Mouse (Mus musculus): ENCODE data around the gene Rasal1. TPM values are rescaled to one million over a fixed set of nuclear protein-coding genes. Genes with fewer than 3 reads are reported as not detected.
A peak's percentile ranks its signal among the peaks of the same experiment; 100 is the strongest.

Gene Rasal1
- polyA plus RNA-seq, 1 experiment: 20.0 TPM

DNA sequence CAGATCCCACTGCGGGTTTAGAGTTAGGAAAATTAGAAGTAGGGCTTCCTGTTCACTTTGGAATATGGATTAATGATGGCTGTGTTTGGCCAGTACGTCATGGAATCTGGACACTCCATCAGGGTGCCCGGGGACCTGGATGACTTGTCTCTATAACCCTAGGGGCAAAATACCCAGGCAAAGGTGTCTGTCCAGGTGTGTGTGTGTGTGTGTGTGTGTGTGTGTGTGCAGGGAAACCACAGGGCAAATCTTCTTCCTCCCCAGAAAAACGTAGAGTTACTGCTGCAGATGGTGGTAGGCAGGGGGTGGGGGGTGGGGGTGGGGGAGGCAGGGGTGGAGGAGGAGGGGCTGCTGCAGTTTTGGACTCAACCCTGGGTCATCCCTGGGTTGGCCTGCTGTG lies 1.3 kb upstream of the Rasal1 start:
- Histone ChIP-seq H3K27ac (ENCODE audit: control insufficient read depth, insufficient read depth, low read depth, low read length) (no peak overlapping the region), H3K4me3 (ENCODE audit: control insufficient read depth, low read depth, low read length) (no peak overlapping the region), H3K27me3 (ENCODE audit: control insufficient read depth, insufficient read depth, low read length) (no peaks in the 10 kb centered on the region), H3K36me3 (ENCODE audit: control insufficient read depth, insufficient read depth, low read length) (no peaks in the 10 kb centered on the region), H3K4me1 (ENCODE audit: control insufficient read depth, insufficient read depth, low read length) (peaks cover 4% of the 10 kb centered on the region)
- TF ChIP-seq CTCF (IDR thresholded peaks at IDR 0.05; ENCODE audit: control insufficient read depth, insufficient read depth, insufficient replicate concordance, low read depth, low read length) (no peak), POLR2A (IDR thresholded peaks at IDR 0.05; ENCODE audit: control insufficient read depth, low read depth, low read length) (no peak)

DNA sequence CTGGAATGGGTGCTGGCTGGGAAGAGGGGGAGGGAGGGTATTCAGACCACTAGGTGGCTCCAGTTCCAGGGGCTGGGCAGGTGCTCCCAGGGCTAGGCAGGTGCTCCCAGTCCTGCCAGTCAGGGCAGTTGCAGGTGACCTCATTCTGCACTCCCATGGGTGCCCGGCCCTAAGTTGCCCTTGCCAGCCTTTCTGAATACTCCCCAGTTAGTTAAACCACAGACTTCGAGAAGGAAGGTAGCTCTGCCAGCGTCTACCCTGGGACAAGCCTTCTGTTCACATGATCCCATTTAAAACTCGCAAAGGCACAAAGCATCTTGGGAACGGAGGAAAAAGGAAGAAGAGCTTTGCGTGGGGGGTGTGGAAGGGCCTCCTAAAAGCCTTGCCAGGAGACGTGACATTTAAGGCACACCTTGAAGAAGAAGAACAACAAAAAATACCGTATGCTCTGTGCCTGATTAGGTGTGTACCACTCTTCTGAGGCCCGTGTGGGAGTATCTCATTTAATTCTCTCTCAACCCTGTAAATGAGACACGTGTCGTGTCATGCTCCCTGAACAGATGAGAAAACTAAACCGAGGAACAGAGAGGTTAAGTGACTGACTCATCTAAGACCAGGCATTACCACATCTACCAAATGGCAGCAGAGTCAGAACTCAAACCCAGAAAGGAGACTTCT lies 659 bp upstream of the Rasal1 start:
- TF ChIP-seq POLR2A (IDR thresholded peaks at IDR 0.05; ENCODE audit: control insufficient read depth, low read depth, low read length) (no peak), CTCF (IDR thresholded peaks at IDR 0.05; ENCODE audit: control insufficient read depth, insufficient read depth, insufficient replicate concordance, low read depth, low read length) (no peak)
- Histone ChIP-seq H3K4me1 (ENCODE audit: control insufficient read depth, insufficient read depth, low read length) (peaks cover 4% of the 10 kb centered on the region), H3K4me3 (ENCODE audit: control insufficient read depth, low read depth, low read length) (no peak overlapping the region), H3K27ac (ENCODE audit: control insufficient read depth, insufficient read depth, low read depth, low read length) (no peak overlapping the region), H3K27me3 (ENCODE audit: control insufficient read depth, insufficient read depth, low read length) (no peaks in the 10 kb centered on the region), H3K36me3 (ENCODE audit: control insufficient read depth, insufficient read depth, low read length) (no peaks in the 10 kb centered on the region)

DNA sequence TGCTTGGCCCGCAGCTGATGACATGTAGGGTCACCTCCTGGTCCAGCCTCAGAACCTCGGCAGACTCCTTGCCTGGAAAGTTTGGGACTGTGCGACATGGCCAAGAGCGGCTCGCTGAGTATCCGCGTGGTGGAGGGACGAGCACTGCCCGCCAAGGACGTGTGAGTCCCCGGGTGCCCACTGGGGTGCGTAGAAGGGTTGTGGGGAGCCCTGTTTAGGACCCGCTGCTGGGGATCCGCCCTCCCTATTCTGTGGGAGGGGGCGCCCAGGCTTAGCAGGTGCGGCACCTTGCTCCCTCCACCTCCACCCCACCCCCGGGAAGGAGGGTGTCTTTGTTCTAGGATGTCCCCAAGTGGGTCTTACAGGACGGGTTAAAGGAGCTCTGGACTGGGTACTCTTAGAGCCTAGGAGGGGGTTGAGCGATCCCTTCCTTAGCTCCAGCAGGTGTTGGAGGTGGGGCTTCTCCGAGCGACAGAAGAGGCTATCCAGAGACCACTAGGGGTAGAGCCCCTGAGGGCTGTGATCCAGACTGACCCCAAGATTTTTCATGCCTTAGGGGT lies 842 bp downstream of the Rasal1 start:
- peak overlapping the region; percentile 62 for H3K4me3 ChIP-seq (ENCODE audit: control insufficient read depth, low read depth, low read length)
- H3K4me1 ChIP-seq (ENCODE audit: control insufficient read depth, insufficient read depth, low read length): peaks cover 4% of the 10 kb centered on the region
- H3K36me3 ChIP-seq (ENCODE audit: control insufficient read depth, insufficient read depth, low read length): no peaks in the 10 kb centered on the region
- H3K27me3 ChIP-seq (ENCODE audit: control insufficient read depth, insufficient read depth, low read length): no peaks in the 10 kb centered on the region
- no peak overlapping the region for H3K27ac ChIP-seq (ENCODE audit: control insufficient read depth, insufficient read depth, low read depth, low read length)
- TF ChIP-seq CTCF (IDR thresholded peaks at IDR 0.05; ENCODE audit: control insufficient read depth, insufficient read depth, insufficient replicate concordance, low read depth, low read length) (no peak), POLR2A (IDR thresholded peaks at IDR 0.05; ENCODE audit: control insufficient read depth, low read depth, low read length) (no peak)

- H3K4me3 ChIP-seq (ENCODE audit: control insufficient read depth, low read depth, low read length): no peak overlapping the region
- no peaks in the 10 kb centered on the region for H3K36me3 ChIP-seq (ENCODE audit: control insufficient read depth, insufficient read depth, low read length)
- no peak for TF ChIP-seq CTCF (IDR thresholded peaks at IDR 0.05; ENCODE audit: control insufficient read depth, insufficient read depth, insufficient replicate concordance, low read depth, low read length)
- no peak for TF ChIP-seq POLR2A (IDR thresholded peaks at IDR 0.05; ENCODE audit: control insufficient read depth, low read depth, low read length)
- H3K4me1 ChIP-seq (ENCODE audit: control insufficient read depth, insufficient read depth, low read length): peaks cover 4% of the 10 kb centered on the region
- no peak overlapping the region for H3K27ac ChIP-seq (ENCODE audit: control insufficient read depth, insufficient read depth, low read depth, low read length)
- H3K27me3 ChIP-seq (ENCODE audit: control insufficient read depth, insufficient read depth, low read length): no peaks in the 10 kb centered on the region
Observed at GRCm38 (mm10) chr5:120649938-120650337, 1.3 kb downstream of the Rasal1 start.

GRCm38 (mm10) chr5:120651230-120651629 lies 2.6 kb downstream of the Rasal1 start:
- H3K4me3 ChIP-seq (ENCODE audit: control insufficient read depth, low read depth, low read length): no peak overlapping the region
- H3K36me3 ChIP-seq (ENCODE audit: control insufficient read depth, insufficient read depth, low read length): no peaks in the 10 kb centered on the region
- TF ChIP-seq CTCF (IDR thresholded peaks at IDR 0.05; ENCODE audit: control insufficient read depth, insufficient read depth, insufficient replicate concordance, low read depth, low read length): no peak
- TF ChIP-seq POLR2A (IDR thresholded peaks at IDR 0.05; ENCODE audit: control insufficient read depth, low read depth, low read length): no peak
- H3K27ac ChIP-seq (ENCODE audit: control insufficient read depth, insufficient read depth, low read depth, low read length): no peak overlapping the region
- peaks cover 4% of the 10 kb centered on the region for H3K4me1 ChIP-seq (ENCODE audit: control insufficient read depth, insufficient read depth, low read length)
- H3K27me3 ChIP-seq (ENCODE audit: control insufficient read depth, insufficient read depth, low read length): no peaks in the 10 kb centered on the region

GRCm38 (mm10) chr5:120652915-120653701 lies 4.5 kb downstream of the Rasal1 start:
- TF ChIP-seq CTCF (IDR thresholded peaks at IDR 0.05; ENCODE audit: control insufficient read depth, insufficient read depth, insufficient replicate concordance, low read depth, low read length) (no peak), POLR2A (IDR thresholded peaks at IDR 0.05; ENCODE audit: control insufficient read depth, low read depth, low read length) (no peak)

GRCm38 (mm10) chr5:120653873-120654272 lies 5.3 kb downstream of the Rasal1 start:
- Histone ChIP-seq H3K4me3 (ENCODE audit: control insufficient read depth, low read depth, low read length) (no peak overlapping the region), H3K36me3 (ENCODE audit: control insufficient read depth, insufficient read depth, low read length) (no peaks in the 10 kb centered on the region), H3K4me1 (ENCODE audit: control insufficient read depth, insufficient read depth, low read length) (peaks cover 4% of the 10 kb centered on the region), H3K27me3 (ENCODE audit: control insufficient read depth, insufficient read depth, low read length) (no peaks in the 10 kb centered on the region), H3K27ac (ENCODE audit: control insufficient read depth, insufficient read depth, low read depth, low read length) (no peak overlapping the region)
- TF ChIP-seq POLR2A (IDR thresholded peaks at IDR 0.05; ENCODE audit: control insufficient read depth, low read depth, low read length) (no peak), CTCF (IDR thresholded peaks at IDR 0.05; ENCODE audit: control insufficient read depth, insufficient read depth, insufficient replicate concordance, low read depth, low read length) (no peak)

More at GRCm38 (mm10) chr5:120652915-120653701, 4.5 kb downstream of the Rasal1 start:
- Histone ChIP-seq H3K36me3 (ENCODE audit: control insufficient read depth, insufficient read depth, low read length) (no peaks in the 10 kb centered on the region), H3K27ac (ENCODE audit: control insufficient read depth, insufficient read depth, low read depth, low read length) (no peak overlapping the region), H3K4me3 (ENCODE audit: control insufficient read depth, low read depth, low read length) (no peak overlapping the region), H3K27me3 (ENCODE audit: control insufficient read depth, insufficient read depth, low read length) (no peaks in the 10 kb centered on the region), H3K4me1 (ENCODE audit: control insufficient read depth, insufficient read depth, low read length) (peaks cover 4% of the 10 kb centered on the region)
